Mouse (Mus musculus) midbrain, embryonic 15.5 days (tissue): ENCODE results near the gene Topbp1. TPM values are rescaled to one million over a fixed set of nuclear protein-coding genes. Genes with fewer than 3 reads are reported as not detected.

Source experiments
- ATAC-seq: fragments of 200-750 bp; cut with Nextera tagmentation; replicated peaks from 2 replicates; pipeline ENCODE4 v1.8.0; 2017; ENCODE audit warnings: moderate TSS enrichment
- H3K27ac ChIP-seq: fragments of 300-500 bp; sonication (generic); 2 replicates; pipeline ENCODE4 v1.5.1; 2015; ENCODE audit warnings: mild to moderate bottlenecking, inconsistent platforms
- H3K27me3 ChIP-seq: fragments of 300-500 bp; sonication (generic); replicated peaks from 2 replicates; pipeline ENCODE4 v1.6.1; 2015; ENCODE audit warnings: inconsistent platforms
- H3K36me3 ChIP-seq: fragments of 300-500 bp; sonication (generic); replicated peaks from 2 replicates; pipeline ENCODE4 v1.6.1; 2015; ENCODE audit warnings: inconsistent platforms
- H3K4me1 ChIP-seq: fragments of 300-500 bp; sonication (generic); 2 replicates; pipeline ENCODE4 v1.6.1; 2015; ENCODE audit warnings: inconsistent platforms
- H3K4me2 ChIP-seq: fragments of 300-500 bp; sonication (generic); 2 replicates; pipeline ENCODE4 v1.6.1; 2015; ENCODE audit warnings: inconsistent platforms, mild to moderate bottlenecking, moderate library complexity
- H3K4me3 ChIP-seq: fragments of 300-500 bp; sonication (generic); 2 replicates; pipeline ENCODE4 v1.5.1; 2015; ENCODE audit warnings: mild to moderate bottlenecking, inconsistent platforms
- H3K9ac ChIP-seq: fragments of 300-500 bp; sonication (generic); 2 replicates; pipeline ENCODE4 v1.6.1; 2015; ENCODE audit warnings: mild to moderate bottlenecking, inconsistent platforms
- H3K9me3 ChIP-seq: fragments of 300-500 bp; sonication (generic); 2 replicates; pipeline ENCODE4 v1.6.1; 2016; ENCODE audit warnings: inconsistent platforms
- WGBS: fragments of 180-500 bp; shearing (Covaris S2); methylation state at CpG from one replicate; pipeline ENCODE4 v1.1.7; 2015; ENCODE audit warnings: mixed read lengths; 5-methylcytosine and 5-hydroxymethylcytosine counted together
- polyA plus RNA-seq: library from polyadenylated mRNA; unstranded; fragments of >200 nt; fragmentation: Nextera tagmentation; extraction: Ambion mirVana; gene quantifications from 2 replicates; pipeline ENCODE4 v1.2.1, GENCODE M21; 2015

The Topbp1 gene
- polyA plus RNA-seq, 1 experiment from 2014 or later: 18.9 TPM

GRCm38 (mm10) chr9:103378686-103379085 lies 73.7 kb downstream of the Topbp1 start:
- no peaks in the 10 kb centered on the region for H3K9me3 ChIP-seq
- no peak overlapping the region for H3K4me2 ChIP-seq
- H3K4me1 ChIP-seq: no peaks in the 10 kb centered on the region
- no peak overlapping the region for H3K4me3 ChIP-seq
- ATAC-seq: no peak
- 48% methylated on average over 10 of the region's 10 CpGs for WGBS
- H3K36me3 ChIP-seq: no peaks in the 10 kb centered on the region
- H3K9ac ChIP-seq: no peak overlapping the region
- H3K27me3 ChIP-seq: no peaks in the 10 kb centered on the region
- no peak overlapping the region for H3K27ac ChIP-seq

- H3K36me3 ChIP-seq: no peaks in the 10 kb centered on the region
- no peaks in the 10 kb centered on the region for H3K4me1 ChIP-seq
- H3K4me2 ChIP-seq: no peak overlapping the region
- H3K9me3 ChIP-seq: no peaks in the 10 kb centered on the region
- no peak overlapping the region for H3K4me3 ChIP-seq
- no peak overlapping the region for H3K27ac ChIP-seq
- H3K27me3 ChIP-seq: no peaks in the 10 kb centered on the region
- 66% methylated on average over 9 of the region's 9 CpGs for WGBS
- no peak for ATAC-seq
- H3K9ac ChIP-seq: no peak overlapping the region
Measured at GRCm38 (mm10) chr9:103379199-103379598, 74.2 kb downstream of the Topbp1 start.

DNA sequence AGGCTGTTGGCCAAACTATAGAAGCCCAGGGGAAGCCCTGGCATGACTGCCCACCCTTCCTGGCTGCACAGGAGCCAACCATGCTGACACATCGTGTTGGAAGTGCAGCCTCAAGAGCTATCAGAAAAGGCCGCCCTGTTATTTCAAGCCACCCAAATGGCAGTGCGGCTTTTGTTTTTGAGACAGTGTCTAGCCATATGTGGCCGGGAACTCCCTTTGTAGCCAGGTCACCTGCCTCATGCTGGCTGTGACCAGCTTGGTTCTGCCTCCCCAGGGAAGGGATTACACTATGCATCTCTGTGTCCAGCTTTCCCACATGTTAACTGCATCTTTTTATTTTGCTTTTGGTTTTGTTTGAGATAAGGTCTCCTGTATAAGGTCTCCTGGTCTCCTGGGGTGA lies 75.6 kb downstream of the Topbp1 start:
- Histone ChIP-seq H3K27me3 (no peaks in the 10 kb centered on the region), H3K9me3 (no peaks in the 10 kb centered on the region), H3K27ac (no peak overlapping the region), H3K4me2 (no peak overlapping the region), H3K9ac (no peak overlapping the region), H3K36me3 (no peaks in the 10 kb centered on the region), H3K4me3 (no peak overlapping the region), H3K4me1 (no peaks in the 10 kb centered on the region)
- 83% methylated on average over 4 of the region's 4 CpGs for WGBS
- no peak for ATAC-seq

DNA sequence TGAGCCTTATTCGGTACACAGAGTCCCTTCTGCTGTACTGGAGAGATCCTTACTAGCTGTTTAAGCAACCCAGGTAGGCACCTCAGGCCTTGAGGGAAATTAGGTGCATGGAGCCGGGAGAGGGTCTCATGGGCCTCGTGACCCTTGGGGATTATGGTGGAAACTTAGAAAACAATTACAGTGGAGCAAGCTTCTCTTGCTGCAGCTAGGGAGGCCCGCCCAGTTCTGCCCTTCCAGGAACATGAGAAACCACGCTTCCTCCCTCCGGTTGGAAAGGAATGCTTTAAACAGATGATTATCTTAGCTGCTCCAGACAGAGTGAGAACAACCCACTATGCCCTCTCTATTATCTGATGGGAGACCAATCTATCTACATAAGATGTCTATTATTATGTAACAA lies 78.0 kb downstream of the Topbp1 start:
- Histone ChIP-seq H3K36me3 (no peaks in the 10 kb centered on the region), H3K4me3 (no peak overlapping the region), H3K9me3 (no peaks in the 10 kb centered on the region), H3K4me2 (no peak overlapping the region), H3K9ac (no peak overlapping the region), H3K27ac (no peak overlapping the region), H3K27me3 (no peaks in the 10 kb centered on the region), H3K4me1 (no peaks in the 10 kb centered on the region)
- 78% methylated on average over 6 of the region's 6 CpGs for WGBS
- no peak for ATAC-seq

GRCm38 (mm10) chr9:103383576-103383975 lies 78.6 kb downstream of the Topbp1 start:
- WGBS: 82% methylated on average over 1 of the region's 1 CpGs
- no peak overlapping the region for H3K4me3 ChIP-seq
- no peaks in the 10 kb centered on the region for H3K9me3 ChIP-seq
- H3K27me3 ChIP-seq: no peaks in the 10 kb centered on the region
- H3K9ac ChIP-seq: no peak overlapping the region
- H3K4me2 ChIP-seq: no peak overlapping the region
- no peaks in the 10 kb centered on the region for H3K4me1 ChIP-seq
- H3K27ac ChIP-seq: no peak overlapping the region
- H3K36me3 ChIP-seq: no peaks in the 10 kb centered on the region
- ATAC-seq: no peak

DNA sequence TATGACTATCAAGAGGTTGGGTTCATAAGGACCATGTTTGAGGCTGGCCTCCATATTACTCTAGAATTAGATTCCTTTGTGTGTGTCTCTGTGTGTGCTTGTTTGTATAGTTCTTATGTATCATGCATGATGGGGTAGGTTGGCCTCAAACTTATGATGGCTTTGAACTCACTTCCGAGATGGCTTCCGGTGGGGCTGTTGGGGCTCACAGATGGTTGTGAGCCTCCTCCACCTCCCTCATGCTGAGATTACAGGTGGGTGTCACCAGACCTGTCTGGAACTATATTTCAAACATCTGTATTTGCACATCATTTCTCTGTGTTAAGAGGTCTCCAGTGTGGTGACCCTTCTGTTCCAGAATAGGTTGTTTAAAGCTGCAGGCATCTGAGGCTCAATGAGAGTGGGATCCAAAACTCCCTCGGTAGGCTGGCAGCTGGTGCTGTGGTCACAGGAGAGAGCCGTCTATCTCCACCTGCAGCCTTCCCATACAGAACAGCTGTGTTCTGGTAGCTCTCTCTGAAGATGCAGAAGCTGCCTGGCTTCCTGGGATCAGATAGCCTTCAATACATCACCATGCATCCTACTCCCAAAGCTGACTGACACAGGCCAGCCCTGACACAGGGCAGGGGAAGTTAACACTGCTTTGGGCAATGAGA lies 79.3 kb downstream of the Topbp1 start:
- 80% methylated on average over 4 of the region's 4 CpGs for WGBS
- H3K27ac ChIP-seq: no peak overlapping the region
- H3K9ac ChIP-seq: no peak overlapping the region
- H3K4me1 ChIP-seq: no peaks in the 10 kb centered on the region
- no peak overlapping the region for H3K4me2 ChIP-seq
- H3K4me3 ChIP-seq: no peak overlapping the region
- H3K36me3 ChIP-seq: no peaks in the 10 kb centered on the region
- H3K27me3 ChIP-seq: no peaks in the 10 kb centered on the region
- no peaks in the 10 kb centered on the region for H3K9me3 ChIP-seq
- ATAC-seq: no peak

DNA sequence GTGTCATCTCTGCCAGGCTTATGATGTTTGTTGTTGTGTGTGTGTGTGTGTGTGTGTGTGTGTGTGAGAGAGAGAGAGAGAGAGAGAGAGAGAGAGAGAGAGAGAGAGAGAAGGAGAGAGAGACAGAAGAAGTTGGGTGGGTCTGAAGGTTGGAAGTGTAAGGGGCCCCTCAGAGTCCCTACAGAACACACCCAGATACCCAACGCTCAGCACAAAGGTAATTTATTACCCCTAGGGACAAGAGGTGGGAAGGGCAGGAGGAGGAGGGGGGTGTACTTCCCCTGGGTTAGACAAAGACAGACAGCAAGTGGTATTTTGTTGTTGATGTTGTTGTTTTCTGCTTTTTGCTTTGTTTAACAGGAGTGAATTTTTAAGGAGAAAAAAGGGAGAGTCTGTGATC lies 80.6 kb downstream of the Topbp1 start:
- H3K27ac ChIP-seq: no peak overlapping the region
- H3K27me3 ChIP-seq: no peaks in the 10 kb centered on the region
- H3K9me3 ChIP-seq: no peaks in the 10 kb centered on the region
- H3K4me3 ChIP-seq: no peak overlapping the region
- H3K4me1 ChIP-seq: no peaks in the 10 kb centered on the region
- no peak overlapping the region for H3K4me2 ChIP-seq
- WGBS: 26% methylated on average over 1 of the region's 1 CpGs
- H3K36me3 ChIP-seq: no peaks in the 10 kb centered on the region
- no peak overlapping the region for H3K9ac ChIP-seq
- no peak for ATAC-seq

- no peak for ATAC-seq
- no peak overlapping the region for H3K27ac ChIP-seq
- H3K9ac ChIP-seq: no peak overlapping the region
- 44% methylated on average over 5 of the region's 5 CpGs for WGBS
- no peaks in the 10 kb centered on the region for H3K9me3 ChIP-seq
- no peaks in the 10 kb centered on the region for H3K4me1 ChIP-seq
- H3K27me3 ChIP-seq: no peaks in the 10 kb centered on the region
- no peak overlapping the region for H3K4me2 ChIP-seq
- no peak overlapping the region for H3K4me3 ChIP-seq
- H3K36me3 ChIP-seq: no peaks in the 10 kb centered on the region
Measured at GRCm38 (mm10) chr9:103386573-103386972, 81.6 kb downstream of the Topbp1 start.

DNA sequence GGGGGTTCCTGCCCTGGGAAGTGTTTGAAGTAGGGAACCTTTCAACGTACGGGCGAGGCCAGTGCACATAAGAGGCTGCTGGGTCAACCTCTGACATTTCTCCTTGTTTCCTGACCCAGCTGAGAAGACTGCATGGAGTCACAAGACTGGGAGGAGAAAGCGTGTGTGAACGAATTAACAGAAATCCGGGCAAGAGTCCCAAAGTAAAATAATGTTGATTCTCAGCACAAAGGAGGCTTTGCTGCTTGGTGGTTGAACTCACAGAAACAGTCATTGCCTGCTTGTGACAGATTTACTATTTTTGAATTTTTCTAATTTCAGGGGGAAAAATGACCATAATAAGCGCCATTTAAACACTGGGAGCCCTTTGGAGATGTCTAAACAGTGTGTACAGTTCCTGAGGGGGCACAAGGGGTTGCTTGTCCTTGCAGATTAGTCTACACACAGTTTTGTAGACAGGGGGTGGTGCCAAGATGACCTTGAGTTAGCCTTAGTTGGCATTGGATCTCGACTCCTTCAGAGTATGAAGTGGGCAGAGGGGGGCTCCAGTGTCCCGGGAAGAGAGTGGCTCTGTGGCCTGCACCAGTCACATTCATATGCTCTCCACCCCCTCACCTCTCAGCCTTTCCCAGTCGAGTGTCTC lies 82.1 kb downstream of the Topbp1 start:
- H3K9ac ChIP-seq: no peak overlapping the region
- WGBS: 66% methylated on average over 10 of the region's 10 CpGs
- no peak overlapping the region for H3K4me2 ChIP-seq
- no peak overlapping the region for H3K27ac ChIP-seq
- no peak overlapping the region for H3K4me3 ChIP-seq
- no peaks in the 10 kb centered on the region for H3K27me3 ChIP-seq
- no peaks in the 10 kb centered on the region for H3K4me1 ChIP-seq
- no peaks in the 10 kb centered on the region for H3K9me3 ChIP-seq
- H3K36me3 ChIP-seq: no peaks in the 10 kb centered on the region
- ATAC-seq: no peak

GRCm38 (mm10) chr9:103389261-103389660 lies 84.2 kb downstream of the Topbp1 start:
- no peaks in the 10 kb centered on the region for H3K36me3 ChIP-seq
- H3K27me3 ChIP-seq: no peaks in the 10 kb centered on the region
- no peak overlapping the region for H3K27ac ChIP-seq
- WGBS: 93% methylated on average over 6 of the region's 6 CpGs
- H3K9ac ChIP-seq: no peak overlapping the region
- H3K4me3 ChIP-seq: no peak overlapping the region
- no peak for ATAC-seq
- no peaks in the 10 kb centered on the region for H3K4me1 ChIP-seq
- H3K9me3 ChIP-seq: no peaks in the 10 kb centered on the region
- no peak overlapping the region for H3K4me2 ChIP-seq

DNA sequence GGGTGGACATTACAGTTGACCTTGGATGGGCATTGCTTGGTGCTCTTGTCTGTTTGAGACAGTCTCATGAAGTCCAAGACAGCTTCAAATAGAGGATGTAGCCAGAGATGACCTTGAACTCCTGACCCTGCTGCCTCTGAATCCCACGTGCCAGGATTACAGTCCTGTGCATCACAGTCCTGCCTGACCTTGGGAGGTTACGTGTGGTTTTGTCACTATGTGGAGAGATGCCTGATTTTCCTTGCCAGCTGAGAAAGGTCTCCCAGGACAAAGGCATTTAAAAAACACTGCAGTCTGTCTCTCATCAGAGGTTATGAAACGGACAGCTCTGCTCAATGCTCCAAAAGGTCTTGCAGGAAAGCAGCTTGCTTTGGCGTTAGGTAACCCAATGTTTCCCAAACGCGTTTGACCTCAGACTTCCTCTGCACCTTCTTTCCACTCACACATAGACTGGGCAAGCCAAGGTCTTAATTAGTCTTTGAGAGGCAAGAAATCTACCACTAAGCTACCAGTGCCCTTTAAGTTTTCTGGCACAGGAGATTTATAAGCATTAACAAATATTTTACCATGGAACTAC lies 86.9 kb downstream of the Topbp1 start:
- ATAC-seq: no peak

GRCm38 (mm10) chr9:103393256-103393655 lies 88.2 kb downstream of the Topbp1 start:
- H3K4me1 ChIP-seq: no peaks in the 10 kb centered on the region
- no peak overlapping the region for H3K4me2 ChIP-seq
- ATAC-seq: no peak
- H3K4me3 ChIP-seq: no peak overlapping the region
- no peaks in the 10 kb centered on the region for H3K9me3 ChIP-seq
- no peak overlapping the region for H3K9ac ChIP-seq
- no peaks in the 10 kb centered on the region for H3K36me3 ChIP-seq
- H3K27ac ChIP-seq: no peak overlapping the region
- WGBS: 88% methylated on average over 11 of the region's 11 CpGs
- H3K27me3 ChIP-seq: no peaks in the 10 kb centered on the region

More for the DNA sequence above, 86.9 kb downstream of the Topbp1 start:
- no peak overlapping the region for H3K4me3 ChIP-seq
- 77% methylated on average over 6 of the region's 6 CpGs for WGBS
- no peaks in the 10 kb centered on the region for H3K4me1 ChIP-seq
- H3K4me2 ChIP-seq: no peak overlapping the region
- H3K27ac ChIP-seq: no peak overlapping the region
- H3K9ac ChIP-seq: no peak overlapping the region
- H3K27me3 ChIP-seq: no peaks in the 10 kb centered on the region
- H3K36me3 ChIP-seq: no peaks in the 10 kb centered on the region
- H3K9me3 ChIP-seq: no peaks in the 10 kb centered on the region
